8 mouse cellular contexts compared by ENCODE assay signal in the genomic region with DNA sequence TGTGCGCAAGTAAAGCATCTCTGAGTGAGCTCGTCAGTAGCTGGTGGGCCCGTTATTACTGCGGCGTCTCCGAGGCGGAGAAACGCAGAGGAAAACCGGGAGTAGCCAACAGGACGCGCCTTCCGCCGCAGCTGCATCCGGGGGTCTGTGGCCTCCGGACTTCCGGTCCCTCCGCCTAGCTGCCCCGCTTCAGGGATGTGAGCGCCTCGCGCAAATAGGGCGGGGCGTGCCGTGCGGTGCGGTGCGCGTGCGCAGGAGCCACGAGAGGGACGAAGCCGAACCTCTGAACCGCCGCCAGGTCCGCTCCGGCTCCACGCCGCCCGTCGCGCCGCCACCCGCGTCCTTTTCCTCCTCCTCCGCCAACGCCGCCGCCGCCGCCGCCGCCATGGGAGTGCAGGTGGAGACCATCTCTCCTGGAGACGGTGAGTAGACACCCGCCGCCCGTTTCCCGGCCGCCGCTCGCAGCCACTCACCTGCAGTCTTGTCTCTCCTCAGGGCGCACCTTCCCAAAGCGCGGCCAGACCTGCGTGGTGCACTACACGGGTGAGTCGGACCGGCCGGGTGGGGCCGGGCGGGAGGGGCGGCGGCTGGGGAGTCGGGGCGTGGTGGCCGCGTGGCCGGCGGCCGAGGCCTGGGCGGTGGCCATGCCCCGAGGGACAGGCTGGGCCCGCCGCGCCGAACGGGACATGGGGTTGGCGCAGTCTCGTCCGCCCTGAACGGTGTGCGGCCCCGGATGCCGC. TPM values are rescaled to one million over a fixed set of nuclear protein-coding genes. Genes with fewer than 3 reads are reported as not detected.
DNase-seq lines count a peak whose midpoint lies in the region; ATAC-seq and TF ChIP-seq lines count a peak whose summit lies in the region.

Fkbp1a (plus strand) TSS at position 161 of the 740 bp plus-strand sequence.

- H3K27ac ChIP-seq in forebrain, embryonic 10.5 days, result peak within 1 kb of the TSS; percentile 93
- peak within 1 kb of the TSS; percentile 91 for H3K27ac ChIP-seq in heart, embryonic 15.5 days
- H3K27ac ChIP-seq in liver, embryonic 14.5 days, result peak within 1 kb of the TSS; percentile 48
- peak within 1 kb of the TSS; percentile 83 for H3K27ac ChIP-seq in neural tube, embryonic 11.5 days (ENCODE audit: low read depth, low read length)
- H3K27ac ChIP-seq in stomach, postnatal 0 days (replicated peaks), result peak within 1 kb of the TSS; percentile 98

- no peak for TF ChIP-seq CTCF in C2C12 (IDR thresholded peaks at IDR 0.05; ENCODE audit: control insufficient read depth, insufficient read depth, insufficient read length)
- TF ChIP-seq CTCF in brain, embryonic 14.5 days (IDR thresholded peaks at IDR 0.05; ENCODE audit: borderline replicate concordance, extremely low read depth, insufficient read depth, insufficient read length), result no peak
- 0 out of 2 replicates have a peak, but pooled peaks have one; percentile 14 for TF ChIP-seq CTCF in liver, embryonic 14.5 days (IDR thresholded peaks at IDR 0.05; ENCODE audit: low read depth)
- peak; percentile 34; the same call in 1 of the 2 replicates for TF ChIP-seq CTCF in stomach, postnatal 0 days (IDR thresholded peaks at IDR 0.05; ENCODE audit: low read depth)

- peaks cover 46% of the 10 kb centered on the region for H3K4me1 ChIP-seq in forebrain, embryonic 10.5 days
- peaks cover 40% of the 10 kb centered on the region for H3K4me1 ChIP-seq in heart, embryonic 15.5 days (replicated peaks)
- H3K4me1 ChIP-seq in liver, embryonic 14.5 days (replicated peaks; ENCODE audit: control insufficient read depth in 2 of 2, insufficient read depth in 2 of 2, low read length in 1 of 2), result peaks cover 10 to 25% of the 10 kb centered on the region in 2 experiments
- 0 out of 2 replicates have a peak, but pooled peaks cover 4% of the 10 kb centered on the region for H3K4me1 ChIP-seq in neural tube, embryonic 11.5 days (ENCODE audit: control insufficient read depth, insufficient read depth, low read length)
- H3K4me1 ChIP-seq in stomach, postnatal 0 days (replicated peaks; ENCODE audit: control insufficient read depth, insufficient read depth), result peaks cover 7% of the 10 kb centered on the region; the same call in 1 of the 2 replicates

- H3ac ChIP-seq in C2C12 (ENCODE audit: control insufficient read depth, insufficient read length, low read depth), result peak within 1 kb of the TSS; percentile 94

- DNase-seq in brain, embryonic 14.5 days (ENCODE audit: low read depth), result peak; percentile 98
- peak; percentile 95 for DNase-seq in forebrain, embryonic 10.5 days (ENCODE audit: extremely low spot score, low spot score)
- peak; percentile 98 to 99 for DNase-seq in kidney, postnatal 25 days
- DNase-seq in liver, embryonic 14.5 days (ENCODE audit: low read depth in 3 of 3, low spot score in 3 of 3), result peak; percentile 76 to 81 (median 79)
- DNase-seq in neural tube, embryonic 11.5 days (ENCODE audit: low spot score), result peak; percentile 97
- DNase-seq in stomach, postnatal 0 days (ENCODE audit: low spot score), result peak; percentile 97

- peak within 1 kb of the TSS; percentile 81 for H3K4me3 ChIP-seq in C2C12 (ENCODE audit: insufficient read depth, poor library complexity, severe bottlenecking)
- H3K4me3 ChIP-seq in forebrain, embryonic 10.5 days, result peak within 1 kb of the TSS; percentile 72
- H3K4me3 ChIP-seq in heart, embryonic 15.5 days, result peak within 1 kb of the TSS; percentile 77
- peak within 1 kb of the TSS; percentile 66 to 82 for H3K4me3 ChIP-seq in liver, embryonic 14.5 days (ENCODE audit: insufficient read depth in 1 of 2, low read depth in 2 of 2, low read length in 2 of 2)
- peak within 1 kb of the TSS; percentile 97 for H3K4me3 ChIP-seq in neural tube, embryonic 11.5 days (ENCODE audit: low read depth, low read length)
- H3K4me3 ChIP-seq in stomach, postnatal 0 days (ENCODE audit: low read depth, low read length), result peak within 1 kb of the TSS; percentile 90

- peaks cover 39% of the 10 kb centered on the region for H3K36me3 ChIP-seq in C2C12 (ENCODE audit: control insufficient read depth, insufficient read depth)
- peaks cover 36% of the 10 kb centered on the region for H3K36me3 ChIP-seq in forebrain, embryonic 10.5 days (replicated peaks)
- peaks cover 24% of the 10 kb centered on the region for H3K36me3 ChIP-seq in heart, embryonic 15.5 days
- peaks cover 3% of the 10 kb centered on the region; the same call in 1 of the 2 replicates for H3K36me3 ChIP-seq in liver, embryonic 14.5 days (replicated peaks; ENCODE audit: control insufficient read depth, insufficient read depth, low read depth)
- no peaks in the 10 kb centered on the region; the same call in 1 of the 2 replicates for H3K36me3 ChIP-seq in neural tube, embryonic 11.5 days (ENCODE audit: control insufficient read depth, insufficient read depth, low read length)
- H3K36me3 ChIP-seq in stomach, postnatal 0 days (ENCODE audit: control insufficient read depth, insufficient read depth, low read length), result 0 out of 2 replicates have a peak, but pooled peaks cover 8% of the 10 kb centered on the region

- H3K9me3 ChIP-seq in forebrain, embryonic 10.5 days, result no peaks in the 10 kb centered on the region
- no peaks in the 10 kb centered on the region for H3K9me3 ChIP-seq in heart, embryonic 15.5 days (replicated peaks)
- no peaks in the 10 kb centered on the region for H3K9me3 ChIP-seq in liver, embryonic 14.5 days (ENCODE audit: control insufficient read depth, low read length)
- no peaks in the 10 kb centered on the region for H3K9me3 ChIP-seq in neural tube, embryonic 11.5 days (ENCODE audit: control insufficient read depth, low read length)
- H3K9me3 ChIP-seq in stomach, postnatal 0 days (ENCODE audit: control insufficient read depth, low read length), result no peaks in the 10 kb centered on the region

- peak; percentile 87 for TF ChIP-seq POLR2A in brain, embryonic 14.5 days (IDR thresholded peaks at IDR 0.05; ENCODE audit: borderline replicate concordance, extremely low read depth, insufficient read depth, insufficient read length, poor library complexity, severe bottlenecking)

- H3K4me2 ChIP-seq in heart, embryonic 15.5 days, result peak within 1 kb of the TSS; percentile 73
- H3K4me2 ChIP-seq in liver, embryonic 14.5 days (ENCODE audit: low read depth), result peak within 1 kb of the TSS; percentile 79
- peak within 1 kb of the TSS; percentile 75 for H3K4me2 ChIP-seq in neural tube, embryonic 11.5 days (ENCODE audit: low read depth)
- H3K4me2 ChIP-seq in stomach, postnatal 0 days (replicated peaks; ENCODE audit: low read depth), result peak within 1 kb of the TSS; percentile 83

- TF ChIP-seq EP300 in liver, embryonic 14.5 days (IDR thresholded peaks at IDR 0.05; ENCODE audit: low read depth), result no peak
- no peak for TF ChIP-seq EP300 in stomach, postnatal 0 days (optimal IDR thresholded peaks at IDR 0.05)

- peak within 1 kb of the TSS; percentile 81 for H3K9ac ChIP-seq in heart, embryonic 15.5 days
- peak within 1 kb of the TSS; percentile 79 for H3K9ac ChIP-seq in liver, embryonic 14.5 days (replicated peaks)
- peak within 1 kb of the TSS; percentile 92 for H3K9ac ChIP-seq in neural tube, embryonic 11.5 days (ENCODE audit: low read length)
- H3K9ac ChIP-seq in stomach, postnatal 0 days (ENCODE audit: low read length), result peak within 1 kb of the TSS; percentile 96

- H3K79me2 ChIP-seq in C2C12 (ENCODE audit: control insufficient read depth, insufficient read depth), result peaks cover 50% of the 10 kb centered on the region

- H3K79me3 ChIP-seq in C2C12 (ENCODE audit: low read depth), result peaks cover 47% of the 10 kb centered on the region

- ATAC-seq in heart, embryonic 15.5 days (replicated peaks; ENCODE audit: insufficient number of reproducible peaks, insufficient read depth, low FRiP score, low read depth), result peak; percentile 94
- ATAC-seq in liver, embryonic 14.5 days (ENCODE audit: insufficient read depth), result peak; percentile 95
- ATAC-seq in neural tube, embryonic 11.5 days (ENCODE audit: insufficient read depth, low FRiP score, low TSS enrichment), result peak; percentile 95
- peak; percentile 95 for ATAC-seq in stomach, postnatal 0 days (ENCODE audit: low FRiP score, low TSS enrichment)

- no peaks in the 10 kb centered on the region for H3K27me3 ChIP-seq in C2C12 (ENCODE audit: control insufficient read depth, insufficient read depth, insufficient read length)
- H3K27me3 ChIP-seq in forebrain, embryonic 10.5 days (ENCODE audit: poor library complexity, severe bottlenecking), result no peaks in the 10 kb centered on the region
- H3K27me3 ChIP-seq in heart, embryonic 15.5 days, result no peaks in the 10 kb centered on the region
- H3K27me3 ChIP-seq in liver, embryonic 14.5 days (ENCODE audit: control insufficient read depth, insufficient read depth, low read length), result no peaks in the 10 kb centered on the region
- H3K27me3 ChIP-seq in neural tube, embryonic 11.5 days (ENCODE audit: control insufficient read depth, insufficient read depth, low read length), result no peaks in the 10 kb centered on the region
- no peaks in the 10 kb centered on the region for H3K27me3 ChIP-seq in stomach, postnatal 0 days (ENCODE audit: control insufficient read depth, insufficient read depth, low read length)

- under 1% methylated on average over 91 of the region's 93 CpGs for WGBS in forebrain, embryonic 10.5 days
- WGBS in heart, embryonic 15.5 days, result under 1% methylated on average over 82 of the region's 93 CpGs
- under 1% methylated on average over 69 of the region's 93 CpGs for WGBS in liver, embryonic 14.5 days (ENCODE audit: insufficient replicate concordance)
- under 1% methylated on average over 71 of the region's 93 CpGs for WGBS in neural tube, embryonic 11.5 days
- WGBS in stomach, postnatal 0 days, result under 1% methylated on average over 77 of the region's 93 CpGs

TF ChIP-seq in C2C12, 6 proteins besides CTCF, POLR2A, EP300 and RAD21:
- TF ChIP-seq MYOD1 (IDR thresholded peaks at IDR 0.05; ENCODE audit: control insufficient read depth, insufficient read length, low read depth) (peak; percentile 23), MYOG (IDR thresholded peaks at IDR 0.05; ENCODE audit: control insufficient read depth, extremely low read depth, insufficient read length) (no peak), MAX (IDR thresholded peaks at IDR 0.05) (peak; percentile 79)

RNA-seq across cellular contexts. Expression of gene Fkbp1a, which starts in this region (rescaled TPM):
- 595 TPM for polyA plus RNA-seq in C2C12 (2012; fragmentation: generic; extraction: Trizol)
- polyA plus RNA-seq in brain, embryonic 14.5 days (2012; rRNA removed), result 174 and 216 TPM in 2 replicates
- polyA plus RNA-seq in forebrain, embryonic 10.5 days (2016; fragmentation: Nextera tagmentation; extraction: Ambion mirVana), result 582 and 592 TPM in 2 replicates
- 630 and 641 TPM in 2 replicates for polyA plus RNA-seq in heart, embryonic 15.5 days (2015; fragmentation: Nextera tagmentation; extraction: Ambion mirVana)
- 30.5 and 36.5 TPM in 2 replicates for polyA plus RNA-seq in liver, embryonic 14.5 days (2012; rRNA removed)
- polyA plus RNA-seq in liver, embryonic 14.5 days (2014; fragmentation: Nextera tagmentation; extraction: Ambion mirVana), result 128 and 140 TPM in 2 replicates
- polyA plus RNA-seq in neural tube, embryonic 11.5 days (2014; fragmentation: Nextera tagmentation; extraction: Ambion mirVana), result 656 and 663 TPM in 2 replicates
- polyA plus RNA-seq in stomach, postnatal 0 days (2015; fragmentation: Nextera tagmentation; extraction: Ambion mirVana), result 325 and 360 TPM in 2 replicates

Comparison
In these comparisons a context has a peak if more than half of its experiments do, and no peak if none do; other contexts are left out.
1. Peak in every context shown above with its lines: DNase-seq, ATAC-seq, H3K4me3 ChIP-seq and H3K27ac ChIP-seq.
2. CTCF ChIP-seq: peak in liver, embryonic 14.5 days (single experiment) and stomach, postnatal 0 days (single experiment); none in C2C12 (single experiment) and brain, embryonic 14.5 days (single experiment).
3. H3K27ac ChIP-seq: peak in every context shown above with its lines; median percentile 98 in stomach, postnatal 0 days; 93 in forebrain, embryonic 10.5 days; 91 in heart, embryonic 15.5 days; 83 in neural tube, embryonic 11.5 days; 48 in liver, embryonic 14.5 days.